Mouse (Mus musculus) embryonic facial prominence, embryonic 14.5 days (tissue): Measurements from ENCODE around the gene Coil. TPM values are rescaled to one million over a fixed set of nuclear protein-coding genes. Genes with fewer than 3 reads are reported as not detected.

Experiments
- ATAC-seq: fragments of 200-750 bp; cut with Nextera tagmentation; 2 replicates; pipeline ENCODE4 v1.8.0; 2017; ENCODE audit warnings: low read depth, moderate number of reproducible peaks, moderate TSS enrichment
- DNase-seq: peaks from one replicate; pipeline ENCODE4 v3.0.0-alpha.2; 2015; ENCODE audit warnings: low spot score
- H3K27ac ChIP-seq: fragments of 300-500 bp; sonication (generic); replicated peaks from 2 replicates; pipeline ENCODE4 v1.5.1; 2014; ENCODE audit warnings: low read depth, mild to moderate bottlenecking, low read length, moderate library complexity
- H3K27me3 ChIP-seq: fragments of 300-500 bp; sonication (generic); replicated peaks from 2 replicates; pipeline ENCODE4 v1.6.1; 2014; ENCODE audit warnings: low read length; ENCODE audit not compliant: control insufficient read depth, insufficient read depth
- H3K36me3 ChIP-seq: fragments of 300-500 bp; sonication (generic); 2 replicates; pipeline ENCODE4 v1.6.1; 2014; ENCODE audit warnings: low read length, mixed read lengths; ENCODE audit not compliant: control insufficient read depth, insufficient read depth
- H3K4me1 ChIP-seq: fragments of 300-500 bp; sonication (generic); 2 replicates; pipeline ENCODE4 v1.6.1; 2014; ENCODE audit warnings: antibody characterized with exemption, low read length; ENCODE audit not compliant: control insufficient read depth, insufficient read depth
- H3K4me2 ChIP-seq: fragments of 300-500 bp; sonication (generic); 2 replicates; pipeline ENCODE4 v1.6.1; 2014; ENCODE audit warnings: low read depth, mild to moderate bottlenecking, low read length, moderate library complexity, mixed read lengths
- H3K4me3 ChIP-seq: fragments of 300-500 bp; sonication (generic); 2 replicates; pipeline ENCODE4 v1.5.1; 2014; ENCODE audit warnings: low read depth, mild to moderate bottlenecking, low read length
- H3K9ac ChIP-seq: fragments of 300-500 bp; sonication (generic); 2 replicates; pipeline ENCODE4 v1.6.1; 2014; ENCODE audit warnings: low read depth, mild to moderate bottlenecking, low read length, moderate library complexity, mixed read lengths
- H3K9me3 ChIP-seq: fragments of 300-500 bp; sonication (generic); 2 replicates; pipeline ENCODE4 v1.6.1; 2016; ENCODE audit warnings: low read length; ENCODE audit not compliant: control insufficient read depth
- WGBS: fragments of 180-500 bp; shearing (Covaris S2); extraction: QIAGEN DNeasy Blood & Tissue Kit; methylation state at CpG from one replicate; pipeline ENCODE4 v1.1.7; 2014; 5-methylcytosine and 5-hydroxymethylcytosine counted together
- polyA plus RNA-seq: library from polyadenylated mRNA; unstranded; fragments of >200 nt; fragmentation: Nextera tagmentation; extraction: Ambion mirVana; gene quantifications from 2 replicates; pipeline ENCODE4 v1.2.1, GENCODE M21; 2014

Gene Coil
- polyA plus RNA-seq, 1 experiment from 2014 or later, result 9.4 TPM

GRCm38 (mm10) chr11:89003726-89004125, 33.7 kb downstream of the Coil start:
- DNase-seq (no peak), ATAC-seq (no peak)
- WGBS, result 68% methylated on average over 4 of the region's 4 CpGs
- no peaks in the 10 kb centered on the region for H3K36me3 ChIP-seq
- H3K4me3 ChIP-seq, result no peak overlapping the region
- H3K4me2 ChIP-seq, result no peak overlapping the region
- no peak overlapping the region for H3K27ac ChIP-seq
- peaks cover 18% of the 10 kb centered on the region for H3K27me3 ChIP-seq
- no peak overlapping the region for H3K9ac ChIP-seq
- H3K9me3 ChIP-seq, result no peaks in the 10 kb centered on the region
- no peaks in the 10 kb centered on the region for H3K4me1 ChIP-seq

DNA sequence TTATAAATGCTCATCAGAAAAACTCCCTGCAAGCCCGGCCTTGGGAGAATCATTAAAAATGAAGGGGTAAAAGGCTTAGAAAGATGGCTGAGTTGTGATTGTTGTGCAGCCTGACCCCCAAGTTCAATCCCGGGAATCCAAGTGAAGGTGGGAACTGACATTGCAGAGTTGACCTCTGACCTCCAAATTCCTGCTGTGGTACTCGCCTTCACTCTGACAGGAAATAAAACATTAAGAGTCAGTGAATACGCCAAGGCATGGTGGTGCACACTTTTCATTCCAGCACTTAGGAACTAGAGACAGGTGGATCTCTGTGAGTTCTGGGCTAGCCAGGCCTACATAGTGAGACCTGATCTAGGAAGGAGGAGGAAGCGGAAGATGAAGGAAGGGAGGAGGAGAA, 35.4 kb downstream of the Coil start:
- no peaks in the 10 kb centered on the region for H3K36me3 ChIP-seq
- no peak overlapping the region for H3K27ac ChIP-seq
- 55% methylated on average over 5 of the region's 5 CpGs for WGBS
- H3K9me3 ChIP-seq, result no peaks in the 10 kb centered on the region
- H3K4me3 ChIP-seq, result no peak overlapping the region
- no peak overlapping the region for H3K4me2 ChIP-seq
- no peak overlapping the region for H3K9ac ChIP-seq
- DNase-seq (no peak), ATAC-seq (no peak)
- peaks cover 2% of the 10 kb centered on the region; the same call in 1 of the 2 replicates for H3K27me3 ChIP-seq
- no peaks in the 10 kb centered on the region for H3K4me1 ChIP-seq

DNA sequence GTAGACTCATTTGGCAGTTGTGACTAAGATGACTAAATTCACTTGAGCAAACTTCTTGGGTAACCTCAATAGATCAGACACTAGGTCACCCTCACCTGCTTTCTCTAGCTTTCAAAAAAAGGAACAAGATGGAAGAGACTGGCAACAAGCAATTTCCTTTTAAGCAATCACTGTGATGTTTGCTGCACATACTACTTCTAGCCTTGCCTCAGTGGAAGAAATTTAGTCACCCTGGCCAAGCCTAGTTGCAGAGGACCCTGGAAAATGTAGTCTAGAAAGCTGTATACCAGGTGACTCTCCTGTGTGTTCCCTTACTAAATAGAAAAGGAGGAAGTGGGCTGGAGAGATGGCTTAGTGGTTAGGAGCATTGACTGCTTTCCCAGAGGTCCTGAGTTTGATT, 36.4 kb downstream of the Coil start:
- Histone ChIP-seq H3K9me3 (no peaks in the 10 kb centered on the region), H3K9ac (no peak overlapping the region)

DNA sequence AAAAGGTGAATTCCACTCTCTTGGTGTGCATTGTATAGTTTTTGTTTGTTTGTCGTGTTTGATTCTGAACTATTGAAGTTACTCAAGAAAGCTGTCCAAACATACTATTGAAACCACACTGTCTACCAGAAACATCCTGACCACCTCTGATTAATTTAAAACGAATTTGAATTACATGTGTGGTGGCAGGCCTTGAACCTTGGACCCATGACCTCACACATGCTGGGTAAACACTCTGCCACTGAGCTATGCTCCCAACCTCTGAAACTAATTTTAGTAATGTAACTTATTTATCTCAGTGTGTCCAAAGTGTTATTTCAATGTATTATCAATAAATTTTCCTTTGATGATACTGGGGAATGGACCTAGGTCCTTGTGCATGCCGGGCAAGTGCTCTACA, 37.5 kb downstream of the Coil start:
- no peaks in the 10 kb centered on the region for H3K9me3 ChIP-seq
- H3K36me3 ChIP-seq, result no peaks in the 10 kb centered on the region
- H3K4me2 ChIP-seq, result no peak overlapping the region
- H3K4me1 ChIP-seq, result no peaks in the 10 kb centered on the region
- ATAC-seq, result no peak
- H3K27ac ChIP-seq, result no peak overlapping the region
- H3K4me3 ChIP-seq, result no peak overlapping the region
- no peaks in the 10 kb centered on the region for H3K27me3 ChIP-seq
- DNase-seq, result no peak
- 85% methylated on average over 3 of the region's 3 CpGs for WGBS
- no peak overlapping the region for H3K9ac ChIP-seq

More for the DNA sequence above, 36.4 kb downstream of the Coil start:
- H3K27me3 ChIP-seq, result no peaks in the 10 kb centered on the region
- H3K4me2 ChIP-seq, result no peak overlapping the region
- no peak for DNase-seq
- no peaks in the 10 kb centered on the region for H3K4me1 ChIP-seq
- no peak overlapping the region for H3K4me3 ChIP-seq
- no peak for ATAC-seq
- no peak overlapping the region for H3K27ac ChIP-seq
- no peaks in the 10 kb centered on the region for H3K36me3 ChIP-seq

- H3K9me3 ChIP-seq, result no peaks in the 10 kb centered on the region
- H3K4me2 ChIP-seq, result no peak overlapping the region
- H3K4me3 ChIP-seq, result no peak overlapping the region
- H3K27ac ChIP-seq, result no peak overlapping the region
- H3K27me3 ChIP-seq, result no peaks in the 10 kb centered on the region
- 79% methylated on average over 8 of the region's 9 CpGs for WGBS
- ATAC-seq, result no peak
- DNase-seq, result no peak
- H3K4me1 ChIP-seq, result no peaks in the 10 kb centered on the region
- no peaks in the 10 kb centered on the region for H3K36me3 ChIP-seq
- H3K9ac ChIP-seq, result no peak overlapping the region
Measured at GRCm38 (mm10) chr11:89009066-89009465, 39.0 kb downstream of the Coil start.

- DNase-seq, result no peak
Measured at GRCm38 (mm10) chr11:89009496-89009895, 39.4 kb downstream of the Coil start.

GRCm38 (mm10) chr11:89012241-89012640, 42.2 kb downstream of the Coil start:
- Histone ChIP-seq H3K4me1 (no peaks in the 10 kb centered on the region), H3K4me3 (no peak overlapping the region), H3K9me3 (no peaks in the 10 kb centered on the region), H3K4me2 (no peak overlapping the region), H3K9ac (no peak overlapping the region), H3K27ac (no peak overlapping the region), H3K27me3 (no peaks in the 10 kb centered on the region), H3K36me3 (no peaks in the 10 kb centered on the region)
- 73% methylated on average over 5 of the region's 5 CpGs for WGBS
- ATAC-seq (no peak), DNase-seq (no peak)

More at GRCm38 (mm10) chr11:89009496-89009895, 39.4 kb downstream of the Coil start:
- Histone ChIP-seq H3K9me3 (no peaks in the 10 kb centered on the region), H3K4me2 (no peak overlapping the region), H3K9ac (no peak overlapping the region), H3K4me1 (no peaks in the 10 kb centered on the region), H3K4me3 (no peak overlapping the region), H3K27me3 (no peaks in the 10 kb centered on the region), H3K27ac (no peak overlapping the region), H3K36me3 (no peaks in the 10 kb centered on the region)
- no peak for ATAC-seq
- WGBS, result 62% methylated on average over 7 of the region's 7 CpGs

DNA sequence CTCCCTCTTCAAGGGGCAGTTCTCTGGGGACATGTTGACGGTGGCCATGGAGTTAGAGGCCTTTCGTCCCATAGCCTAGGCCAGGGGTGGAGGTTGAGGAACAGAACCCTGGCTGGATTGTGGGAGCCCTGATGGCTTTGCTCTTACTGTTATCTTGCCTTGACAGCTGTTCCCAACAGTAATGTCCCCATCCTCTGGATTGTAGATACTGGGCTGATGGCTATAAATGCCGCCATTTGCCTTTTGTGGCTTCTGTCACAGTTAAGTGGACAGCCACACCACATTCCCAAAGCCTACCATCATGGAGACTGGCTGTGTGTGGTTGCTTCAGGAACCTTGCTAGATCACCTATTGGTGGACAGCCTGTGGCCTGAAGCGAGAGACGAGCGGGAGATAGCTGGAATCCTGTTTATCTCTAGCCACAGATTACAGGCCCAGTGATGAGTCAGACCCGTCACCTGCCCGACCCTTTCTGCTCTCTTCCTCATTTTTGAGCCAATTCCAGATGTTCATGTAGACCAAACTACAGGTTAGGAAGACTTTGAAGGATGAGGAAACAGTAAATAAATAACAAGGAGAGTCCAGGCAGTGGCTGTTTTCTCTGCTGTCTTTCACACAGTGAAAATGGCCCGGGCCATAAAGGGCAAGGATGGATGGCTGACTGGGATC, 47.6 kb downstream of the Coil start:
- Histone ChIP-seq H3K9me3 (no peaks in the 10 kb centered on the region), H3K36me3 (no peaks in the 10 kb centered on the region), H3K27ac (no peak overlapping the region), H3K27me3 (no peaks in the 10 kb centered on the region), H3K9ac (no peak overlapping the region), H3K4me2 (no peak overlapping the region), H3K4me1 (no peaks in the 10 kb centered on the region), H3K4me3 (no peak overlapping the region)
- WGBS, result 93% methylated on average over 9 of the region's 9 CpGs
- ATAC-seq (no peak), DNase-seq (no peak)

DNA sequence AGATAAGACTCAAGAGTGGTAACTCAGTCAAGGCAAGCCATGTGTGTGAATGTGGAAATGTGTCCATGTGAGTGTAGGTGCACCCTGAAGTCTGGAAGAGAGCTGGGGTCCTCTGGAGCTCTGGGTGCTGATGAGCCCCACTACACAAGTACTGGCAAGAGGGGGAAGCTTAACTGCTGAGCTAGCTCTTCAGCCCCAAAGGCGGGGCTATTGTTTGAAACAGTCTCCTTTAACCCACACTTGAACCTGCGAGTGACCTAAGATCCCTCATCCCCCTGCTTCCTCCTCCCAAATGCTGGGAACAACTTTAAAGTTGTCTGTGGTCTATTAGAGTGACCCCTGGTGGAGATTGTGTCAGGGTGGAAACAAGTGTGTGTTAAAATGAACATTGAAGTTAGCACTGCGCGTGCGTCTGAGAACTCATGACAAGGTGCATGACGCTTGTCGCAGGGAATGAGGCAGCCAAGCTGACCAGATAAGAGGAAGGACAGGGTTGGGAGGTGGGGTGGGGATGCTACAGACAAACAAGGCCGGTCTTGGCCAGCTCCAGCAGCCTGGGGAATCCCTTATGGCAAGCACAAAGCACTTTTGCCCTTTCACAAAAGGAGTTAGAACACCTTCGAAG, 50.7 kb downstream of the Coil start:
- H3K27ac ChIP-seq, result no peak overlapping the region
- H3K4me3 ChIP-seq, result no peak overlapping the region
- no peak overlapping the region for H3K9ac ChIP-seq
- H3K4me1 ChIP-seq, result no peaks in the 10 kb centered on the region
- 75% methylated on average over 9 of the region's 9 CpGs for WGBS
- DNase-seq (no peak), ATAC-seq (no peak)
- H3K27me3 ChIP-seq, result no peaks in the 10 kb centered on the region
- H3K9me3 ChIP-seq, result no peaks in the 10 kb centered on the region
- no peak overlapping the region for H3K4me2 ChIP-seq
- H3K36me3 ChIP-seq, result no peaks in the 10 kb centered on the region
